Mouse (Mus musculus) induced T-regulatory cell, adult 2 months (primary cell): ENCODE results near the gene Syt7.

Source experiments
- DNase-seq: peaks from one replicate; pipeline ENCODE4 v3.0.0-alpha.2; 2012; ENCODE audit warnings: low read depth

Syt7 gene

GRCm38 (mm10) chr19:10389391-10390098, 655 bp downstream of the Syt7 start:
- DNase-seq: no peak

GRCm38 (mm10) chr19:10390099-10390680, 1.3 kb downstream of the Syt7 start:
- DNase-seq: no peak

GRCm38 (mm10) chr19:10391028-10391427, 2.1 kb downstream of the Syt7 start:
- DNase-seq: no peak

- DNase-seq: no peak
These were observed 3.1 kb downstream of the Syt7 start for GRCm38 (mm10) chr19:10391995-10392394.

- DNase-seq: no peak
These were observed 4.6 kb downstream of the Syt7 start for GRCm38 (mm10) chr19:10393471-10393870.

- no peak for DNase-seq
These were observed 5.1 kb downstream of the Syt7 start for GRCm38 (mm10) chr19:10393874-10394500.

- DNase-seq: no peak
These were observed 6.3 kb downstream of the Syt7 start for GRCm38 (mm10) chr19:10395174-10395573.

- DNase-seq: no peak
These were observed 8.1 kb downstream of the Syt7 start for GRCm38 (mm10) chr19:10396962-10397361.

- no peak for DNase-seq
These were observed 8.7 kb downstream of the Syt7 start for GRCm38 (mm10) chr19:10397479-10398153.

GRCm38 (mm10) chr19:10398296-10398695, 9.4 kb downstream of the Syt7 start:
- DNase-seq: no peak

GRCm38 (mm10) chr19:10402771-10403494, 14.0 kb downstream of the Syt7 start:
- DNase-seq: peak; percentile 70

GRCm38 (mm10) chr19:10403593-10404380, 14.9 kb downstream of the Syt7 start:
- DNase-seq: no peak

- DNase-seq: no peak
These were observed 15.5 kb downstream of the Syt7 start for GRCm38 (mm10) chr19:10404424-10404823.

GRCm38 (mm10) chr19:10404911-10405310, 16.0 kb downstream of the Syt7 start:
- no peak for DNase-seq

- DNase-seq: no peak
These were observed 24.9 kb downstream of the Syt7 start for GRCm38 (mm10) chr19:10413701-10414242.

- DNase-seq: no peak
These were observed 26.6 kb downstream of the Syt7 start for GRCm38 (mm10) chr19:10415508-10415907.

GRCm38 (mm10) chr19:10416889-10417288, 28.0 kb downstream of the Syt7 start:
- no peak for DNase-seq

GRCm38 (mm10) chr19:10417436-10417835, 28.5 kb downstream of the Syt7 start:
- no peak for DNase-seq

GRCm38 (mm10) chr19:10421986-10422976, 33.4 kb downstream of the Syt7 start:
- DNase-seq: no peak

- DNase-seq: no peak
These were observed 35.9 kb downstream of the Syt7 start for GRCm38 (mm10) chr19:10424751-10425150.
